Mouse (Mus musculus): ENCODE data around the gene E130309D02Rik. TPM values are rescaled to one million over a fixed set of nuclear protein-coding genes. Genes with fewer than 3 reads are reported as not detected.
A peak's percentile ranks its signal among the peaks of the same experiment; 100 is the strongest.

Gene E130309D02Rik
- 10 to 100 TPM; 15.1 to 18.2 TPM for total RNA-seq (2021)
- long read RNA-seq, experiment 1, transcript E130309D02Rik-201 (6 exons, 2,208 nt) = major isoform, 11 of 17 reads
- long read RNA-seq, experiment 1, partial matches to known transcripts = 2 of 17 reads
- long read RNA-seq, experiment 1, other reads (novel, unspliced or antisense) = 4 of 17 reads
- long read RNA-seq, experiment 2, partial matches to known transcripts = 0 of 9 reads
- long read RNA-seq, experiment 2, other reads (novel, unspliced or antisense) = 5 of 9 reads

GRCm38 (mm10) chr5:143314730-143315513 lies at the start of gene E130309D02Rik:
E130309D02Rik (minus strand) TSS chr5:143315360.
- DNase-seq = peak; percentile 90 to 91

DNA sequence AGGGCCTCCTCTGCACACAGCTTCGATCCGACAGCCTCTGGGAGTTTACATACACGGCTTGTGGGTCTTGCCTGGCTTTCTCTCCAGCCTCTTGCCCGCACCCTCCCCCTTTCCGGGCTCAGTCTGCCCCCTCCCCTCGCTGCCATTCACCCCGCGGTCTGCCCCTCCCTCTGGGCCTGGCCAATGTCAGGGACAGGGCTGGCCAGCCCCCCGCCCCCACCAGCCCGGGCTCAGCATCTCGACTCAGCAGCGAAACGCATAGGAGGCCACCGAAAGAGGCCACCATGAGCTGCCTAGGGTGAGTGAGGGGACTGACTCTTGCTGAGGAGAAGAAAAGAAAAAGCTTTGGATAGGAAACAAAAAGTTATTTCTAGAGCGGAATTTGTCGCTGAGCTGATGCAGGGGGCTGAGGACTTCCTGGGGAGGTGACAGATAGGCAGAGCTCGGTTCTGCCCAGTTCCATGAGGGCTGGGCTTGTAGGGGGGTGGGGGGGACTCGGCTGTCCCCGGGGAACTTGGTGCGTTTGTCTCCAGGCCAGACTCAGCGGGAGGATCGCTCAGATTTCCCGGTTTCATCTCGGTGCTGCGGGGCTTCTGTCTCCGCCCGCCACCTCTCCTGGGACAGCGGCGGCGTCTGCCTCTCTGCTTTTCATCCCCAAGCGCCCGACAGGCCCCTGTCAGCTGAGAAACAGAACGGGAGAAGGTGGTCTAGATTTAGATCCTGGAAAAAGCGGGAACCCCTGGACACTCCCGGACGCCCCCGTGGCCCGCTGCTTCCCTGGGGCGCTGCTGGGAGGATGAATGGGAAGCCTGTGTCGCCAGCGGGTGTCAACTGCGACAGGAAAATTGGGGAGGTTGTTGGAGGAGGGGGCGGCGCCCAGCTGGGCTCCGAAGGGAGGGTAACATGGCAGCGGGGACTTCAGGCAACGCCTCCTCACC lies 48.8 kb upstream of the E130309D02Rik start:
- no peak for DNase-seq

- DNase-seq = no peak
These were observed 46.3 kb upstream of the E130309D02Rik start for GRCm38 (mm10) chr5:143361428-143361827.

GRCm38 (mm10) chr5:143360000-143360399 lies 44.8 kb upstream of the E130309D02Rik start:
- DNase-seq = no peak

GRCm38 (mm10) chr5:143359263-143359662 lies 44.1 kb upstream of the E130309D02Rik start:
- no peak for DNase-seq

DNA sequence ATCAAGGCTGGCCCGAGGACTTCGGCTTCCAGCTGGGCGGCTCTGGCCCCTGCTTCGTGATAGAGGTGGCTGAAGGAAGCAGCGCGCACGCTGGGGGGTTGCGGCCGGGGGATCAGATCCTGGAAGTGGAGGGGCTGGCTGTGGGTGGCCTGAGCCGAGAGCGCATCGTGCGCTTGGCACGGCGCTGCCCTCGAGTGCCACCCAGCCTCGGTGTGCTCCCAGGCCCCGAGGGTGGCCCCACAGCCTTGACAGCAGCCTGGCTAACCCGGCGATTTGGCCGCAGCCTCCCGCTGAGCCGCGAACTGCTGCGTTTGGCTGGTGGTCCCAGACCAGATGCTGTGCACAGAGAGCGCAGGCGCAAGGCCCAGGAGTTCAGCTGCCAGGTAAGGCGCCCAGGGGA lies 42.4 kb upstream of the E130309D02Rik start:
- no peak for DNase-seq

GRCm38 (mm10) chr5:143356686-143357388 lies 41.7 kb upstream of the E130309D02Rik start, which contains the start of gene Grid2ip:
Grid2ip (plus strand) TSS chr5:143357338.
- no peak for DNase-seq

DNA sequence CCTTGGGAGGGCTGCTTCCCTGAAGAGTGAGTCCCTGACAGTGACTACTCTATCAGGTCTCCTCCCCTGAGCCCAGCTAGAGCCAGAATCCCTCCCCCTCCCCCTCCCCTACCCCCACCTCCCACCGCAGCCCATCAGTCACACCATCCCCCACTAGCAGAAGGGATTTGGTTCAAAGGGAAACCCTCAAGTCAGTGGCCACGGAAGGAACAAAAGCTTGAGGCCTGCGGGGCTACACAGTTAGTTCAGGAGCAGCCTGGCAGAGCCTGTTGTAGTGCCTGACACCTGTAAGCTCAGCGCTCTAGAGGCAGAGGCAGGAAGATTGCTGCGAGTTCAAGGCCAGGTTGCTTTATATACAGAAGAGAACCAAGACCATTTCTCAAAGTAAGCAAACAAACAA lies 40.9 kb upstream of the E130309D02Rik start:
- DNase-seq = no peak

- DNase-seq = no peak
These were observed 31.2 kb upstream of the E130309D02Rik start for GRCm38 (mm10) chr5:143346367-143346766.

- DNase-seq = no peak
These were observed 24.4 kb upstream of the E130309D02Rik start for GRCm38 (mm10) chr5:143339603-143340002.

DNA sequence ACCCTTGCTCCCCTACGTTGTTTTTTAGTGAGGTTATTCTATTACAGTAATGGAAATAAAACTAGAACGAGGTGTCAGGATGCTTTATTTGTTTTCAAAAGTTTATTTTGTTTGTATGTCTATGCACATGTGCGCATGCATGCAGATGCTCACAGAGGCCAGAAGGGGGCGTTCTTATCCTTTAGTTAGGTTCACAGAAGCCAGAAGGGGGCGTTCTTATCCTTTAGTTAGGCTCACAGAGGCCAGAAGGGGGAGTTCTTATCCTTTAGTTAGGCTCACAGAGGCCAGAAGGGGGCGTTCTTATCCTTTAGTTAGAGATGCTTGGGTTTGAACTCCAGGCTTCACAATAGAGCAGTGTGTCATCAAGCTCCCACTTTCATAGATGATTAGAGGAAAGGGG lies 21.4 kb upstream of the E130309D02Rik start:
- DNase-seq = no peak

GRCm38 (mm10) chr5:143335089-143335460 lies 19.9 kb upstream of the E130309D02Rik start:
- no peak for DNase-seq

- no peak for DNase-seq
These were observed 19.4 kb upstream of the E130309D02Rik start for GRCm38 (mm10) chr5:143334418-143335088.

DNA sequence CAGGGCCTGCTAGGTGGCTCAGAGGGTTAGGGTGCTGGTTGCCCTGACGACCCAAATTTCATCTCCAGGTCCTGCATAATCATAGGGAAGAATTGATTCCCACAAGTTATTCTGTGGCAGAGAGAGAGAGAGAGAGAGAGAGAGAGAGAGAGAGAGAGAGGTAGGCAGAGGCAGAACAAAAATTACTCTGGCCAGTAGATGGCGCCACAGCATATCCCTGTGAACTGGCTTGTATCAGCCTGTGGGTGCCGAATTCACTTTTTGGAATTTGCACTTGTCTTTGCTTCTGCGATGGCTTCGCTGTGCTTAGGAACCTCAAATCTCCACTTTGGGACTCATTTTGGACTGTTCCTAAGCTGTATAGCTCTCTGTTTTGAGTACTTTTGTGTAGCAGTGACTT lies 18.7 kb upstream of the E130309D02Rik start:
- DNase-seq = peak; percentile 59 to 89

GRCm38 (mm10) chr5:143328690-143329495 lies 13.7 kb upstream of the E130309D02Rik start, which contains the start of gene Zdhhc4:
Zdhhc4 (minus strand) TSS chr5:143329256.
- DNase-seq = peak; percentile 93 to 98

DNA sequence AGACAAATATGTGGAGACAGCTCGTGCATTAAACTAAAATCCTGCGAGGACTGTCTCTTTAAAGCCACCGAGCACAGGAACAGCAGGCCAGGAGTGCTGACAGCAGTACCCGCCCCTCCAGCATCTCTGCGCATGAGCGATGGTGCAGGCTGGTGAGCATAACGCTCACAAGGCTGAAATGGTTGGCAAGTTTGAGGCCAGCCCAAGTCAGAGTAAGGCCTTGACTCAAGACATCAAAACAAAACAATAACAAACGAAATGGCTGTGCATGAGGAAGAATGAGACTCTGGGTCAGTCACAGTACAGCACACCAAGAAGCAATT lies 2.1 kb upstream of the E130309D02Rik start:
- DNase-seq = no peak

DNA sequence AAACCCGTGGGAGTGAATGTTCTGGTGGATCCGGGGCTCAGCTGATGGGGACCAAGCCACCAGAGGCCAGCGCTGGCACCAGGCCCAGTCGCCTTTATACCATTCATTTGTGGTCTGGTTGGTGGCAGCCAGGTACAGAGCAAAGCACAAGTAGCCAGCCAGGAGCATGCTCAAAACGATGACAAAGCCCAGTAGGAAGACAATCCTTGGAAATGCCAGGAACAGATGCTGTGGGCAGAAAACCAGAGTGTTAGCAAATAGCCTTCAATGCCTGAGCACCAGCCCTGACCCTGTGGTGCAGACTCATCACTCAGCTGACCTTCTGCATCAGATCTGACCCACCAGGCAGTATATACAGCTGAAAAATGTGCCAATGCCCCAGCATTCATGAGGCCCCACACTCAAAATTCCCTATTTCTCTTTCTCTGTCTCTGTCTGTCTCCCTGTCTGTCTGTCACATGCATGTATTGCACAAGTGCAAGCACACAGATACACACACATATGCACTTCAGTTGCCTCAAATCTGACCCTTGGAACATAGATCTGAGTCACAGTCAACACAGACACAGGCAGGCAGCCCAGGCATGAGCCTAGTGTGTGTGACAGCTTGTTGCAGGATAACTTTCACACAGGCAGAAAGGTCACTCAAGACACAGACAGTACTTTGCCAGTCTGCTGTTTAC lies 1.6 kb upstream of the E130309D02Rik start:
- no peak for DNase-seq

- DNase-seq = no peak
These were observed 341 bp upstream of the E130309D02Rik start for GRCm38 (mm10) chr5:143315514-143315888.

GRCm38 (mm10) chr5:143314183-143314729 lies 904 bp downstream of the E130309D02Rik start:
- peak in 1 of 2 experiments; percentile 17 for DNase-seq
